16 mouse cellular contexts compared by ENCODE assay signal in genomic region chr13:52297277-52297623, GRCm38 (mm10).
"Had no signal": no experiment of that assay in that cellular context is flagged by ENCODE, and none has a peak within 500 bp of the region (broad histone marks: within the 10 kb centered on the region; RNA-seq: fewer than 3 reads in every experiment).

No protein-coding gene starts in this region.

- H3K4me3 ChIP-seq: intestine, embryonic 15.5 days; limb, embryonic 12.5 days; limb, embryonic 15.5 days; liver, embryonic 13.5 days had no signal

- H3K27ac ChIP-seq: intestine, embryonic 15.5 days; limb, embryonic 12.5 days; limb, embryonic 15.5 days; liver, embryonic 13.5 days; macrophage; stomach, postnatal 0 days had no signal

- H3K36me3 ChIP-seq: intestine, embryonic 15.5 days; limb, embryonic 12.5 days; limb, embryonic 15.5 days; liver, embryonic 13.5 days had no signal

- DNase-seq: kidney, adult 11 months; kidney, adult 8-10 months; kidney, postnatal 14 days; kidney, postnatal 4 days; left cerebral cortex, postnatal 4 days; liver, embryonic 13.5 days; right cerebral cortex, postnatal 14 days; right cerebral cortex, postnatal 4 days; thymus, postnatal 4 days had no signal

- ATAC-seq: intestine, embryonic 15.5 days; lung, postnatal 0 days had no signal

- H3K4me2 ChIP-seq: intestine, embryonic 15.5 days; limb, embryonic 12.5 days; limb, embryonic 15.5 days; liver, embryonic 13.5 days; lung, embryonic 14.5 days had no signal

- H3K9ac ChIP-seq: intestine, embryonic 15.5 days; limb, embryonic 12.5 days; limb, embryonic 15.5 days; liver, embryonic 13.5 days; lung, embryonic 14.5 days had no signal

- H3K4me1 ChIP-seq: intestine, embryonic 15.5 days; limb, embryonic 12.5 days; limb, embryonic 15.5 days; liver, embryonic 13.5 days had no signal

- H3K27me3 ChIP-seq: intestine, embryonic 15.5 days; limb, embryonic 12.5 days; limb, embryonic 15.5 days; liver, embryonic 13.5 days had no signal

- H3K9me3 ChIP-seq: intestine, embryonic 15.5 days; limb, embryonic 12.5 days; limb, embryonic 15.5 days; liver, embryonic 13.5 days had no signal
